Mouse (Mus musculus): ENCODE measurements at regions not wholly inside any gene's neighbourhood (a gene's known extent, or its start where the extent isn't known, plus 50 kb on each side); places are given as distances from the start of the nearest gene placed in this dataset.

DNA sequence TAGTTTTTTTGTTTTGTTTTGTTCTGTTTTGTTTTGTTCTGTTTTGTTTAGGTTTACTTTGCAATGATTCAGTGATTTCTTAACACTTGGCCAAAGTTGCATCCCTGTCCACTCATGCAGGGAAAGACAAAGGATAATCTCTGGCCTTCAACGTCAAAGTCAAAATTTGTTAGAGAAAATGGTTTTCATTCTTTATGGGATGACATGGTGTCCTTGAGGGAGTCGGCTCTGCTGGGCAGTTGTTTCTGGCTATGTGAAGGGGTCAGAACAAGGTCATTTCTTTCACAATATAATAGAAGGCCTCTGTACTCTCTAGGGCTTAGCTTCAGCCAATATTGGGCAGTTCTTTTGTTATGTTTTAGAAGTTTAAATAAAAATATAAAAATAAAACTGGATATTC lies 184.1 kb upstream of the Wdfy3 start:
- no peak for TF ChIP-seq POLR2A (IDR thresholded peaks at IDR 0.05; ENCODE audit: control insufficient read depth, extremely low read depth, insufficient read depth, low read length, poor library complexity)
- TF ChIP-seq CTCF (IDR thresholded peaks at IDR 0.05; ENCODE audit: borderline replicate concordance, control insufficient read depth, extremely low read depth, insufficient read depth, low read length, poor library complexity), result no peak
